Mouse (Mus musculus) urinary bladder, postnatal 25 days (tissue): Measurements from ENCODE around the gene 2410004P03Rik.
A peak's percentile ranks its signal among the peaks of the same experiment; 100 is the strongest.

ENCODE experiments used
- DNase-seq: peaks from one replicate; pipeline ENCODE4 v3.0.0; 2022; ENCODE audit warnings: low spot score

Gene 2410004P03Rik

DNA sequence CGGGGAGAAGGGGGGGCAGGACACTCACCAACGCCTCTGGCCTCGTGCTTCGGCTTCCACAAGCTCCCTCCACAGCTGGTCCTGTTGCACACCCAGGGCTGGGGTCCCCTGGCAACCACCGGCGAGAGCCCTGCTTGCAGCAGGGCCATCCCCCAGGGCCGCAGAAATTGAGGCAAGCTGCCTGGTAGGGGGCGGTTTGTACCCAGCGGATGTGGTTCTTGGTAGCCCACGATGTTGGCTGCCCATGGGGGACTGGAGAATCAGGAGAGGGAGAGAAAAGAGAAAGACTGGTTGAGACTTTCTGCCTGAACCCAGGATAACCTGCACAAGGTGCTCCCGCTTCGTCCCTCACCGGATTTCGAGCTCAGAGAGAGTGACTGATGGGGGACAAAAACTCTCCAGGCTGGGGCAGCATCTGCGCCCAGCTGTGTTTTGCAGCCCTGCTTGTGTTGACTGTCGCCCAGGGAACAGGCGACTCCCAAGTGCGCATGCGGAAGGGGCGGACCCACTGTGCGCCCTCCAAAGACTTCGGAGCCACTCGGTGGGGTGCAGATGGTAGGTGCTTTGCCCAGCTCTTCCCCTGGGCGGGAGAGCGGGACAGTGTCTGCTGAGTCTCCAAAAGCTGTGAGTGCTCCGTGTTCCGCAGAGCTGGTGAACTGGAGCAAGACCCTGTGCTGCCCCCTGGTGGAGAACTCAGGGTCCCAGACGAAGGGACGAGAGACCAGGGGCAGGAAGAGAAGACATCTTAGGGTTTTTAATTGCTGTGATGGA lies at the start of gene 2410004P03Rik:
Gene 2410004P03Rik (minus strand): TSS at position 628 of the 771 bp plus-strand sequence.
- peak; percentile 79 for DNase-seq

DNA sequence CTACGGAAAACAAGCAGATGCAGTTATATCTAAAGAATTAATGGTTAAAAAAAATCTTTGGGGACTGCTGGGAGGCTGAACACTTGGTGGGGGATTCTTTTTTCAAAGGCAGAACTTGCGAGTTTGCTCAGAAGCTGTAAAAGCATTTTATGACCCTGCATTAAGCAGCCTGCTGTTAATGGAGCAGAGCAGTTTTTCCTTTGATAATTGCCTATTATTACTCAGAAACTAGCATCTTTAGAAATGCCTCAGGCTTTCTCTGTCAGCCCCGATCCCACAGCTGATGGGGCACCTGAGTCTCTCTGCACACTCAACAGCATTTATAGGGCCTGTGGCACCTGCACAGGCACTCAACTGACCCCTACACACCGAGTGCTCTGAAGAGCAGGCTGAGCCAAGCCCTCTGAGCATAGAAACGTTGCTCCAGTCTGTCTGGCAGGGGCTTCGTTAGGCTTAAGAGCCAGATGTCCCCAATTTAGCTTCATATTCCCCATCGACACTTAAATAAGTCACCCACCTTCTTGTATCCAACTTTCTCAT lies 49.7 kb upstream of the 2410004P03Rik start:
- no peak for DNase-seq

DNA sequence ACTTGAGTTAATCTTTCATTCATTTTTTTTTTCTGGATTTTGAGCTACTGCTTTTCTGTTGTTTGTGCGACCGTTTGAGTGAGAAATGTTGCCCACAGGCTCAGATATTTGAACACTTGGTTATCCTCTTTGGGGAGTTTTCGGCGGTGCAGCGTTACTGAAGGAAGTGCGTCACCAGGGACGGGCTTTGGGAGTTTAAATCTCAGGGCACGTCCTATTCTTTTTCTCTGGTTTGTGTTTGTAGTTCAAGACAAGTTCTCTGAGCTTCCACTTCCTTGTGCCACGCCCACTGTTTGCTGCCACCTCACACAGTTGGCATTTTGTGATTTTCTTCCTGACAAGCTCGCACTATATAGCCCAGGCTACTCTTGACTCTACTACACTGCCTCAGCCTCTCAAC lies 47.0 kb upstream of the 2410004P03Rik start:
- DNase-seq: no peak

DNA sequence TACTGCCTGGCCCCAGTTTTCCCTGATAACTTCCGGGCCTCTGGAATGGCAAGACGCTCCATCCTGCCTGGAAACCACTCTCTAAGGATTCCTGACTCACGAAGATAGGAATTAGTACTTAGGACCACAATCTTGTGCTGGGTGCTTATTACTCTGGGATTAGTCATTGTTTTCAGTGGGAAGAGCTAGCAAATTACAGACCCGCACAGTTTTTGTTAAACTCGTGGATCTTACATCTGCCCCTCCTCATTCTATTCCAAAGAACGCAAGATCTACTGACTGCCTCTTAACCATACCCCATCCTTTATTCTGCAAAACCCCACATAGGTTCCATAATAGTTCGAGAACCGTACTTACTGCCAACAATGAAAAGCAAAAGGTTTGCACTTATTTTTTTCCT lies 45.6 kb upstream of the 2410004P03Rik start:
- no peak for DNase-seq

DNA sequence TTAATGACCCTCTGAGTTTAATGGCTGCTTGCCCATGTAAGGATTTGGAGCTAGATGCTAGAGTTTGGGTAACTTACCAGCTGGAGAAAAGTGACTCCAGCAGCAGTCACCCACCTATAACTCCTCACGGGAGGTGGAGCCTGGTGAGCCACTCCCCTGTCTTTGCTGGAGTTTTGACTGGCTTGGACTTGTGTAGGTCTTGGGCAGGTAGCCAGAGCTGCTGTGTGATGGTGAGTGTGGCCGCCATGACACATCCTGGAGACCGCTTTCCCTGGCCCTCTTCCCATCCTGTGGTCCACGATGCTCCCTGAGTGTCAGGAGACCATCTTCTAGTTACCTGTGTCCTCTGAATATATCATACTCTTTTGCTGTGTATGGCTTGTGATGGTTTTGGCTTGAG lies 44.2 kb upstream of the 2410004P03Rik start:
- DNase-seq: no peak

DNA sequence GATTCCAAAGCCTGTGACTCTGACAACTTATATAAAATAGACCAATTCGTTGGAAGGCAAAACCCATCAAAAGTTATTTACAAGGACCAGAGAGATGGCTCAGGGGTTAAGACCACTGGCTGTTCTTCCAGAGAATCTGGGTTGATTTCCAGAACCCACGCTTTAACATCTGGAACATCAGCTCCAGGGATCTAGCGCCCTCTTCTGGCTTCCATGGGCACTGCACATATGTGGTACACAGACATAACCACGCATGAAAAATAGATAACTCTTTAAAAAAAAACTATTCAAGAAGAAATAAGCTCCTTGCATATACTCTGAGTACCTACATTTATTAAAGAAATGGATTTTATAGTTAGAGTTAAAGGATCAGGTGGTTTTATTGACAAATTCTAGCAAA lies 43.2 kb upstream of the 2410004P03Rik start:
- DNase-seq: no peak

DNA sequence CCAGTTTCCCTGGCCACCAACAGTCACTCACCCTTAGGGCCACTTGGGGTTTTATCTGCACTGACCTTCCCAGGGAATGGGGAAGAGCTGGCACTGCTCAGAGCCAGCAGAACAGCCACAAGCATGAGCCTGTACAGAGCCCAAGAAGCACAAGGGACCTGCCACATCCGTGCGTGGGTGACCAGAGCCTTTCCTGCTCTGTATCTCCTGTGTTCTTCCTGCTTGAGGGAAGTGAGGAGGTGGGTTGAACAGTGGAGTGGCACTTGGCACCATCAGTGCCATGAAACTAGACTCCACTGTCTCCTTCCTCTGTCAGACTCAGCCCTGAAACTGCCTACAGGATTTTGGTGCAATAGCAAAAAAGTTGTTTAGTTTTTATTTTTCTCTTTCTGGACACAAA lies 41.1 kb upstream of the 2410004P03Rik start:
- no peak for DNase-seq

DNA sequence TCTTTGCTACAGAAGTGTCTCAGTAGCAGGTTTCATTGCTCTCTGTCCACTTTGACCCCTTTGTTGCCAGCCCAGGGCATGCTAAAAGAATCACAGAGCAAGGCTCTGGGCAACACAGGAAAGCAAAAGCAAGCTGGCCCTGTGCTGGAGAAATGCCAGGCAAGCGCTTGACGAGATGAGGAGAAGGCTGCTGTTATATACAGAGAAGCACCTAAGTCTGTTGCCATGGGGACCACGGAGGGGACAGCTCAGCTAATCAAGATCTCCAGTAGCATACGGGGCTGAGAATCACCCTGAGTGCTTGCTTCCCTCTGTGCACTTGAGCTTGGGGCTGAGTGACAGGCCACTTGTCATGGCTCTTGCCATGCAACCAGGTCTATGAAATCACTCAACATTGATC lies 39.5 kb upstream of the 2410004P03Rik start:
- no peak for DNase-seq

DNA sequence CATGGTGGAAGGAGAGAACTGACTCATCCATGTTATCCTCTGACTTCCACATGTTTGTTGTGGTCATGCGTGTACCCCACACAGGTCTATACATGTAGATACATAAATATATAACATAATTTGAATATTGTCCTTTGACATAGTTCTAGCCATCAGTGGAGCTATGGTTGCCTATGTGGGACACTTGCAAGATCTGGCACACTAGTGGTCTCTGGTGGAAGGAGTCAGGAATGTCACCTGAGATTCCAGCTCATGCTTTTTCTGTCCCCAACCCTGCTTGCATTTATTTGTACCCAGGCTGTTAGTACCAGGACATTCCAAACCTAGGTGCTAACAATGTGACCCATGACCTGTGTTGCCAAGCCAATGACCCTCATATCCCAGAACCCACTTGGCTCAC lies 38.3 kb upstream of the 2410004P03Rik start:
- DNase-seq: no peak

DNA sequence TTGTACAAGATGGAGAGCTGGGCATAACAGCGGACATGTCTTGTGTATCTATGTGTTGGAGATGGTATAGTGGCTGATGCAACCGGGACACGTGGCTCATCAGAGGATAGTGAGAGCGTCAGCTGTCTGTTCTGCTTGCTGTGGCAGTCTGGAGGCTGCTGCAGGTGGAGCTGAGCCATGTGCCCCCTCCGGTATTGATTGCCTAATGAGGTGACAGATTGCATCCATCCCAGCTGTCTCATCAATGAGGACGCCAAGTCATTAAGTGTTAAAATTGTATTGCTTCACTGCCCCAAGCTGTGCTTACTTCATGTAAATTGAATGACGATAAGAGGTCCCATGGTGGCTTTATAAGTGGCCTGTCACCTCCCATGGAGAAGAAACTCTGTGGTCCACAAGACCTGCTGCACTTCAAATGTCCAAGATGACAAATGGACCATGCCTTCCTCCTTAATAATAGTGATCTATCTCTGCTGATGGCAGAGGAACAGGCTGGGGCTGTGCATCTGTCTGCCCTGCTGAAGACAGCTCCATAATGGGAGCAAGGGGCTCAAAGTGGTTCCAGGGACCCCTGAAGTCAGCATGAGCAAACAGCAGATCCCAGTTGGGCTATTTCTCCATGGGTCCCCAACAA lies 37.6 kb upstream of the 2410004P03Rik start:
- DNase-seq: no peak

DNA sequence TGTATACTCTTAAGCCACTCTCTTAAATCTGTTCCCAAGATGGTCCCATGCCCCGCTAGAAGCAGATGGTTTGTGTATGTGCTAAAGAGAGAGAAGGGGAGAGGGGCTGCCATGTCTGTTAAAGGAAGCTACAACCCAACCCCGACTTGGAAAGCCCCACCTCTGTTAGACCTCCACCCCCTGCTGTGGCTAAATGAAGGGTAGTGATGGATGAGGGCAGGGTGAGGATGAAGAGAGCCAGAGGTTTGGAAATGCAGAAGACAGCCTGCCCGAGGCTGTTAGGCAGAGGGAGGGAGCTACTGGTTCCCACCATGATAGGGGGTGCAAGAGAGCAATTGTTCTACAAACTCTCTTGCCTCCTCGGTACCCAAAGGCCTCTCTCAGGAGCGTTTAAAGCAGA lies 31.8 kb upstream of the 2410004P03Rik start:
- no peak for DNase-seq

DNA sequence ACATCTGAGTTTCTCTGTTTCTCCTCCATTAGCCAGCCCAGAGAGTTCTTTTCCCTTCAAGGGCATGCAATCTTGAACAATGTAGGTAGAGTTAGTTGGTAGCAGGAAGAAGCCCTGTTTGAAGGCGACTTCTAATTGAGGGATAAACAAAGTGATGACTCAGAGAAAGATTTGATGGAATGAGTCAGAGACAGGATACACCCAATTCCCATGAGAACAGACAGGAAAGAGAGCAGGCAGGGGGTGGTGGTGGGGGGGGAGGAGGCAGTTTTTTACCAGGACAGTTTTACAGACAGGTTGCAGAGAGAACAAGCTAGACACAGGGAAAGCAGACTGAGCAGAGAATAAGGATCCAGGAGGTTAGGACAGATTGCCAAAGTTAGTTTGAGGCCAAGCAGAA lies 29.0 kb upstream of the 2410004P03Rik start:
- DNase-seq: no peak

DNA sequence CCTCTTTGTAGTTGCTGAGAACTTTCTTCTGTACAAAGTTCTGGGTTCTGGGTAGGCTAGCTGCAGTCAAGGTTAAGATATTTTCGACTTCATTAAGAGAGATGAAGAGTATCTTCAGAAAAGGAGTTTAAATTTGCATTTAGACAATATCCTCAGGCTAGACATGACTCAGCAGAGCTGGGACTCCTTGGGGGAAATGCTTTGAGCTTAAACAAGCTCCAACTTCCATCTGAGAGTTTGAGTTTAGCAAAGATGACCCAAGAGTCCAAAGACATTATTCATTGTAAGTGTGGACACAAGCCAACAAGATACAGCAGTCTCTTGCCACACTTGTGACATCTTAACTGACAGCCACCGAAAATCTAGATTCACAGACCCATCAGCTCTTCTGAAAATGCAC lies 27.9 kb upstream of the 2410004P03Rik start:
- no peak for DNase-seq

DNA sequence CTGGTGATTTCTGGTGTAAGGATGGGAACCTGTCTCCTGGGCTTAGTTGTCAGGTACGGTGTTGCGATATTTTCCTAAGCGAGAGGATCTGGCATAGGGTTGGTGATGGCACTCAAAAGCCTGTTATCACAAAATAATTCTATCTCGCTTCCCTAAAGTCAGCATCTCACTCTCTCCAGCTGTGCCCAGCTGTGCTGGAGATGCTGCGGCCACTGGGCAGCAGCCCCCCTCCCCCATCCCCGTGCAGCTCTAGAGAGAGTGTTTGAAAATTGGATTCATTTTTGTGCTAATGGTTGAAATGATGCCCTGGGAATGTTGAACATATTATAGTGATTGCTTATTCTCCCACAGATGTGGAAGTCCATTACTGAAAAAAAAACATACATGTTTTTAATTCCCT lies 26.7 kb upstream of the 2410004P03Rik start:
- DNase-seq: no peak

DNA sequence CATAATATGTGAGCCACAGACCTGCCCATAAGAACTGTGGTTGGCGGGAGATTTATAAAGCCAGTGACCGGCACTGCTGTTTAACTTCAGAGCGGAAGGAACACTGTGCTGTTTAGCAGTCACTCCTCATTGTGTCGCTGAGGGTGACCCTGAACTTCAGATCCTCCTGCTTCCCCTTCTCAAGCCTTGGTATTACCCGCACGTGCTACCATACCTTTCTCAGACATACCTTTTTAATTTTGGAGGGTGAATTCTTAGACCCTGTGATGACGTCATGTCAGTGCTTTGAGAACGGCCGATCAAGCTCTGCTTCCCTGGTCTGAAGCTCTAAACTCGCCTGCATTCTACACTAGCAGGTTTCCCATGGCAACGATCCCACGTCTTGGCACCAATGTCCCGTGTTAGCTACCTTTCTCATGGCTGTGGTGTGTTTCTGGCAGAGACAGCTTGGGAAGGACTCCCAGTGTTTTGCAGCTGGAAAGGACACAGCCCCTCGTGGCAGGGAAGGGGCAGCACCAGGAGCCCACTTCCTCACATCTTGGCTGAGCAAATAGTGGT lies 25.6 kb upstream of the 2410004P03Rik start:
- DNase-seq: no peak

DNA sequence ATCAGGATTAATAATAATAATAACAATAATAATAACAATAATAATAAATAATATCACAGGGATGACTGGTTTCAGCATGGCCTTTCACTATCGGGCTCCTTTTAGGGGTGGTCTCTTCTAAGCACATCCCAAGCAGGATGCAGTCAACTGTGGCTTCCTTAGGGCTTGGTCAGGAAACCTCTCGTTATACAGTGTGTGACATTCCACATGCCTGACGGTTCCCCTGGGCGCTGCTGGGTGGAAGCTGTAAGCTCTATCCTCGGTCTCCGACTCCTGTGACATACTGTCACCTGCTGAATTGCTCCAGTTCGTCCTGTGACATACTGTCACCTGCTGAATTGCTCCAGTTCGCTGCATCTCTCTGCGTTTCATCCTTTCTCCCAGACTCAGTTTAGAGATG lies 25.0 kb upstream of the 2410004P03Rik start:
- DNase-seq: no peak

DNA sequence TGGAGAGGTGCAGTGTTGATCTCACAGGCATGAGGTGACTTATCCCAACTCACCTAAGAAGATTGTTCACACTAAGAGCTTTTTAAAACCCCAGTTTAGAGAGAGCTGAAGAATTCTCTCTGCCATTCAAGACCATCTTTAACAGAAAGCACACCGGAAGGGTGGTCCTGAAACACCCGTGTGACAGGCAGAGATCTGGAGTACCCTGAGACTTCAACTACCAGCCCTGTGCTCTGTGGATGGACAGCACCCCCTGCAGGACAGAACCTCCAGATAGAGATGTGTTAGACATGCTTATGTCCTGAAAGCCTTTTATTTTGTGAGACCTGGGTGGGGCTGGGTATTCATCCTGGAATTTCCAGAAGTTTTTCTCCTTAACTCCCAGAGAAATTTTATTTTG lies 23.6 kb upstream of the 2410004P03Rik start:
- peak; percentile 10 for DNase-seq

DNA sequence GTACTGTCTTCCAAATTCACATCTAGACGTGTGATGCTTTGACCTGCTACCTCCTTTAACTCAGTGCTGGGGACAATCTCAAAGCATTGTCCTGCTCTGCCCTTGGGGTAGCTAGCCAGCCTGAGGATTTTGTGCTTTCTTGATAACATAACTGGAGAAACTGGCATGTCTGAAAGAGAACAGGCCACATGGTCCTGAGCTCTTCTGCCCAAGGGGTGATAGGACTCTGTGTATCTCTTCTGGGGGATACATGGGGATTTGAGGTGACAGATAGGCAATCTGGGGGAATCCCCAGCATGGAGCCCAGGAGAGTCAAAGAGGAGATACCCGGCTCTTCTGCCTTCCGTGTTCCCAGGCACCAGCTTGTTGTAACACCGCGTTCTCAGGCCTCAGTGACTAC lies 23.1 kb upstream of the 2410004P03Rik start:
- no peak for DNase-seq

DNA sequence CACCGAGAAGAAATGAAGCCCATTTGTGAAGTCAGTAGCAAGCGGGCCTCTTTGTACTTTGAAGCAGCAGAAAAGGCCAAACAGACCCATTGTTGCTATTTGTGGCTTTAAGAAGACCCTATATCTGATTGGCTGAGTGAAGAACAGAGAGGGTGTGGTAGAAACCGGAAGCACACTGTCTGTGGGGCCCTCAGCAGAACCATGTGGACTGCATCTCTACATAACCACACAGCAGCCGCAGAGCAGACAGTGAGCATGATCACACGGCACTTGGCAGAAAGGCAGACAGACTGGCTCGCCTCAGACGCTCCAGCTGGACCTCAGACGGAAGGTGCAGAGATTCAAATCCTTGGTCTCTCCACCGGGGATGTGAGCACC lies 21.9 kb upstream of the 2410004P03Rik start:
- DNase-seq: no peak

DNA sequence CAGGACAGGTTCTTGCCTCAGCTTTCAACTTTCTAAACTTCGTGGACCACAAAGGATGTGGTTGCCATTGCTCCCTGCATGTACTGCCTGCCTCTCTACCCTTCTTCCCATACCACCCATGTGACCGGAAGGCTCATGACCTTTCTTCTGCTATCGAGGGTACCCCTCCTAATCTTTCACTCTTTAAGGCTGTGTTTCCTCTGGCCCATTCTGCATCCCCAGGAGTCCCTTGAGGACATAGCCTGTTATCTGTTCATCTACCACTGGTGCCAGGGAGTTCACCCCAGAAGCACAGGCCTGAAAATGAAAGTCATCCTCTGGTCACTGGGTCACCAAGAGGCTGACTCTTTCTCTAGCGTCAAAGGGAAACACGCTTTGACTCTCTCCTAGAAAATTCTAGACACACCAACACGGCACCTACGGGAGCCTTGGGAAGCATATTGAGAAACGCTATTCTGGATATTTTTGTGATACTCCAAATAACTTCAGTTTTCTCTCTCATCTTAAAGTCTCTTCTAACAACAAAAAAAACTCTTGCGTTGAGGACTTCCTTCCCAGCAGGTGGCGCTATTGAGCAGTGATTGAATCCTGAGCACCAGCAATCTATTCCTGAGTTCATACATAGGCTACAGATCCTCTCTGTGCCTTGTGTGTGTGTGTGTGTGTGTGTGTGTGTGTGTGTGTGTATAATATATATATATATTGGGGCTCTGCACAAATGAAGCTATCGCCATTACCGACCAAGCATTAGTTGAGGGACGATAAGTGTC lies 21.4 kb upstream of the 2410004P03Rik start:
- peak; percentile 87 for DNase-seq

DNA sequence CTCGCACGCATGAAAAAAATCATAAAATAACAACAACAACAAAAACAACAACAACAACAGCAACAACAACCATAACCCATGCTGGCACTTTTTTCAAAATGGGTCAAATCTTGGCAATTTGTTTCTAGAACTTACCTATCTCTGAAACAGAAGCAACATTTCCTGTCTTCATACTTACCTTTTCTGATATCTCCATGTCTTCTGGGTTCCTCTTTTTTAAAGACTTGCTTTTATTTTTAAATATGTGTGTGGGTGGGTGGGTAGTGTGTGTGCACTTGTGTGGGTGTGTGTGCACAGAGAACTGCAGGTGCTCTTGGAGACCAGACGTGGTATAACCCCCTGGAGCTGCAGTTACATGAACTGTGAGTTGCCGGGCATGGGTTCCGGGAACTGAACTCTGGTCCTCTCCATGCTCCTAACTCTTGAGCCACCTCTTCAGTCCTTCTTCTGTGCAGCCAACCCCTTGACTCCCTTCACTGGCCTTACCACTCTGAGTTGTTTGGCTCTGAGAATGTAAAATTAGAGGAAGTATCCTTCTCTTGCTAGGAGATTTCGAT lies 13.1 kb upstream of the 2410004P03Rik start:
- DNase-seq: no peak

DNA sequence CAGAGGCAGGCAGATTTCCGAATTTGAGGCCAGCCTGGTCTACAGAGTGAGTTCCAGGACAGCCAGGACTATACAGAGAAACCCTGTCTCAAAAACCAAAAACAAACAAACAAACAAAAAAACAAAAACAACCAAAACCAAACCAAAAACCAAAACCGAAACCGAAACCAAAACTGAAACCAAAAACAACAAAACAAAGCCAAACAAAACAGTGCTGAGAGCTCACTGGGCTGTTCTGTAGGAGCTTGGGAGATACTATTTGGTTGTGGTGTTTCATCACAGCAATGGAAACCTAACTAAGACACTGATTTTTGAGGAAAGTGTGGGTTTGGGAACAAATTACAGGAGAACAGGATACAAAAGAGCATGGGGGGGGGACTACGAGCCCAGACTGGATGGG lies 10.6 kb upstream of the 2410004P03Rik start:
- no peak for DNase-seq
